Mouse (Mus musculus): ENCODE data around the gene Uaca.

Uaca gene

GRCm38 (mm10) chr9:60838331-60838872 lies 44.1 kb downstream of the Uaca start:
- no peak for DNase-seq

GRCm38 (mm10) chr9:60841393-60841792 lies 47.1 kb downstream of the Uaca start:
- DNase-seq, result no peak

DNA sequence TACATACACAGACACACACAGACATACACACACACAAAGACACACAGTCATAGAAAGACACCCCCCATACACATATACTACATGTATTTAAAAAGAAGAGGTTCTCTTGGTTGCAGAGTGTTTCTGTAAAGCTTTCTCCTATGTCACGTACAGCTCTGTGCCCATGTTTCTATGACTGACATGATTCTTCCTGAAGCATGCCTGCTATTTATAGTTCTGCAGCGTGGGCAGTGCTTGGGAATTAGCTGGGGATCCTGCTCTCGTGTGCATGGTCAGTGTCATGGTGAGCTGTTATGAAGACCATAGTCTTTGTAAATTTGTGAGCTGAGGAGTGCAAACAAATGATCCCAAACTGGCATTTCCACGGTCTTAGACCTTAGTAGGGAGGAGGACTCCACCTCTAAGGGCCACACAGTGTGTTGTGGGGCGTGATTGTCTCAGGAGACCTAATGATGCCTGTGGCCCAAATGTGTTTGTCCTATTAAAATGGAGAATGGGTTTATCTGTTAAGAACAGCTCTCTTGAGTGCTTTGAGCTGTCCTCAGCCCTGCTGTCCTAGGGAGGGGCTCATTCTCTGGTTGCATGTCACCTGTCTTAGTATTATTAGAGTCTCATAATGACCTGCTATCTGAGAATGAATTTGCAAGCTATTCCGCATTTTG lies 49.2 kb downstream of the Uaca start:
- DNase-seq, result no peak

DNA sequence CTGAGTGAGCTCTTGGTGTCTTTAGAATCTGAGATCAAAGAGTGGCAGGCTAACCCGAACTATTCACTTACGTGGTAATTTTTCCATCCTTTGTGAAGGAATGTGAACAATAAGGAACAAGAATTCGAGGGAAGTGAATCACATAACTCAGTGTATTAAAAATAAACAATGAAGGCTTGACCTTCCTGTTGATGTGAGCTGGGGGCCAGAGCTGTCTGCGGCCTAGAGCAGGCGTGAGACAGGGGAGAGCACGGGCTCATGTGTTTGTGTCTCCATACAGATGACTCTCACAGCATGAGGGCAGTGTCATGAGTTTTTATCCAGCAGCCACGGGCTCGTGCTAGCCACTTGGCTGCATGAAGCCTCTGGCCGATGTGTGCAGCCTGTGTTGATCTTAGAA lies 54.4 kb downstream of the Uaca start:
- DNase-seq, result no peak

DNA sequence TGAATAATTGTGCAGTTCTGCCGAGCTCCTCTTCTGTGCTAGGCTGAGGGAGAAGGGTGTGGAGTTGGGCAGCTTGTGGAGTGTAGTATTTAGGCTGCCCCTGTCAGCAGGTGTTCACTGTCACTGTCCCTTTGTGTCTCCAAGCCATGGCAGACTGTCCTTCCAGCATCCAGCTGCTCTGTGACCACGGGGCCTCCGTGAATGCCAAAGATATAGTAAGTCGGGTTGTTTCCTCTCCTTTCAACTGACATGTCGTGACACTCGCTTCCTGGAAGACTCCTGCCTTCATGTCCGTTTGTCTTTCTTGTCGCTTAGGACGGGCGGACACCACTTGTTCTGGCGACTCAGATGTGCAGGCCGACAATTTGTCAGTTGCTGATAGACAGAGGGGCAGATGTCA lies 55.6 kb downstream of the Uaca start:
- DNase-seq, result no peak

- no peak for DNase-seq
Measured at GRCm38 (mm10) chr9:60854196-60854595, 59.9 kb downstream of the Uaca start.

DNA sequence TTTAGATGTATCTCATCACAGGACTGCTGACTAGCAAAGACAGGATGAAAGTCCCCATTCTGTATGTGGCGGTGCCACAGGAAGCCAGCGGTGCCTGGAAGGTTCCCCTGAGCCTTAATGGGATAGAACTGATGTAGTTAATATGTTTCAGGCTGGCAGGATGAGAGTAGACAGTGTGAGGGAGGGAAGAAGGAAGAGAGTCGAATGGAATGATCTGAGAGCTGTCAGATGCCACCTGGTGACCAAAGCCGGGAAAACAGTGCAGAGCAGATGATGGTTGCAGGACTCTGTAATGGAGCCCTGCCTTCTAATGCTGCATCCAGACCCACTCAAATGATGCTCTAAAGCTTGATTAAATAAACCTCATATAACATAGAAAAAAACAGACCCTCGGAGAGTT lies 63.5 kb downstream of the Uaca start:
- DNase-seq, result peak; percentile 57

DNA sequence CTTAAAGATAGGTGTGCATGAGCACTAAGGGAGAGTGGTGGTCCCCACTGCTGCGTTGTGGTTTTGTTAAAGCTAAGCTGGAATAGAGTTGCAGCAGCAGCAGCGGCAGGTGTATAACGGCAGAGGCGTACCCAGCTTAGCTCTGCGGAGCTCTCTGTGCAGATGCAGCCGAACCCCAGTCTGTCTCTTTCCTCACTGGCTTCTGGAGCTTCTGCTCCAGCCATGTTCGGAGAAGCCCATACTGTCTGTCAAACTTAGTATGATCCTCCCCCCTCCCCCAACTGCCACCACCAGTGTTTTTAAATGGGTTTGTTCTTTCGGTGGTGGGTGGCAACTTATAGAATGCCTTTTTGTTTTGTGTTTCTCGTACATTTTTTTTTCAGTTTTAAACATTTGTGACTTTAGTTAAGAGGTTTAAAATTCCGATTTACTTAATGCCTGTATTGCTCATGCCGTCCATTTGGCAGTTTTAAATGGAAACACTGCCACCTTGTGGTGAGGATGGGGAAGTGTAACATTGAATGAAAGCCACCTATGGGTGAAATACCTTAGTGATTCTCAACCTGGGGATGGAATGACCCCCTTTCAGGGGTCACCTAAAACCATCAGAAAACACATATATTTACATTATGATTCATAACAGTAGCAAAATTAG lies 64.1 kb downstream of the Uaca start:
- no peak for DNase-seq

DNA sequence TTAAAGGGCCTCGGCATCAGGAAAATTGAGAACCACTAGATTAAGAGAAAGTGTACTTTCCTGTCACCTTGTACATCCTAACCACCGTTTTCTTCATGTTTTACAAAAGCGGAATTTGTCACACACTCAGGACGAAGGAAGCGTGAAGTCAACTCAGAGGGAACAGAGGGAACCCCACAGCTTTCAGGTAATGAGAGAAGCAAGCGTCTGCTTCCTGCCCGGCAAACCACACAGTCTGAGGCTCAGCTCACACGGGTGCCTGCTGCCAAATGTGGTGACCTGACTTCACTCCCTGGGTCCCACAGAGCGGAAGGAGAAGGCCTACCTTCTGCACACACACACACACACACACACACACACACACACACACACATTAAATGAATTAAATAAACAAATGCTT lies 64.7 kb downstream of the Uaca start:
- DNase-seq, result no peak

- DNase-seq, result no peak
Measured at GRCm38 (mm10) chr9:60861030-60861429, 66.7 kb downstream of the Uaca start.

DNA sequence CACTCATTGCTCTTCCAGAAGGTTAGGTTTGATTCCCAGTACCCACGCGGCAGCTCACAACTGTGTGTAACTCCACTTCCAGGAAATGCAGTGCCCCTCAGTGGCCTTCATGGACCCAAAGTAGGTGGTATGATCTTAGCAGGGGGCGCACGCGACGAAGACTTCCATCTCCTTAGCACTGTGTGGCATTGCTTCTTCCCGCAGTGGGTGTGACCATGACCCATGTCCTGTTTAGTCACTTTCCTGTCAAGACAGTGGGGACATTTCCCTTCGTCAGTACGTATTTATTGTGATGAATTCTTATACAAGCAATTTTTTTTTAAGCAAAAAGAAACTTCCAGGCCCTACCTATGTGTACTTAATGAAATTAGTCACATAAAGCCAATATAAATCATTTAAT lies 70.3 kb downstream of the Uaca start:
- no peak for DNase-seq

GRCm38 (mm10) chr9:60865866-60866265 lies 71.5 kb downstream of the Uaca start:
- no peak for DNase-seq

DNA sequence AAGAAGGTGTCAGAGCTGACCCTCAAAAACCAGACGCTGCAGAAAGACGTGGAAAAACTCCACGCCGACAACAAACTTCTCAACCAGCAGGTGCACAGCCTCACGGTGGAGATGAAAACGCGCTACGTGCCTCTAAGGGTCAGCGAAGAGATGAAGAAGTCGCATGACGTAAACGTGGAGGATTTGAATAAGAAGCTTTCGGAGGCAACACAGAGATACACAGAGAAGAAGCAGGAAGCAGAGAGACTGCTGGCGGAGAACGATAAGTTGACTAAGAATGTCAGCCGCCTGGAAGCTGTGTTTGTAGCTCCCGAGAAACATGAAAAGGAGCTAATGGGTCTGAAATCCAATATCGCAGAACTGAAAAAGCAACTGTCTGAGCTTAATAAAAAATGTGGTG lies 76.1 kb downstream of the Uaca start:
- no peak for DNase-seq

GRCm38 (mm10) chr9:60870919-60871503 lies 76.7 kb downstream of the Uaca start:
- DNase-seq, result no peak

GRCm38 (mm10) chr9:60873257-60874054 lies 79.1 kb downstream of the Uaca start:
- no peak for DNase-seq

DNA sequence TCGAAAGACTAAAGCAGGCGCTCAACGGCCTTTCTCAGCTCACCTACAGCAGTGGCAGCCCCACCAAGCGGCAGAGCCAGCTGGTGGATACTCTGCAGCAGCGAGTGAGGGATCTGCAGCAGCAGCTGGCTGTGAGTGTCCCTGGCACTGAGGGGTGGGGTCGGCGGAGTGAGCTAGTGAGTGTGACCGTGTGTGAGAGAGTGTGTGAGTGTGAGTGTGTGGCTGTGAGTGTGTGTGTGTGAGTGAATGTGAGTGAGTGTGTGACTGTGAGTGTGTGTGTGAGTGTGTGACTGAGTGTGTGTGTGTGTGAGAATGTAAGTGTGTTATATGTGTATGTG lies 79.7 kb downstream of the Uaca start:
- DNase-seq, result no peak

DNA sequence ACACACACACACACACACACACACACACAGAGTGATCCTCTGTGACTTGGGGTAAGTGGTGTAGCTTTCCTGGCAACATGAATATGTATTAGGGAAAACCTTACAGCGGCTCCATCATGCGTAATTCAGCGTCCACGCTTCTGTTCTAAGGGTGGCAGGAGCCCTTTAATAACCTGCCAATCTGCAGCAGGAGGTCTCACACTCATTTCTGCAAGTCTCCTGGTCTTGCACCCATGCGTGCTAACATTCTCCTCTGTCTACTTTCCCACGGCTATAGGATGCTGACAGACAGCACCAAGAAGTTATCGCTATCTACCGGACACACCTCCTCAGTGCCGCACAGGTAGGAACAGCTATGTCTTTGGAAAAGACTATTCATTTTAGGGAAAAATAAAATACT lies 81.7 kb downstream of the Uaca start:
- DNase-seq, result no peak

DNA sequence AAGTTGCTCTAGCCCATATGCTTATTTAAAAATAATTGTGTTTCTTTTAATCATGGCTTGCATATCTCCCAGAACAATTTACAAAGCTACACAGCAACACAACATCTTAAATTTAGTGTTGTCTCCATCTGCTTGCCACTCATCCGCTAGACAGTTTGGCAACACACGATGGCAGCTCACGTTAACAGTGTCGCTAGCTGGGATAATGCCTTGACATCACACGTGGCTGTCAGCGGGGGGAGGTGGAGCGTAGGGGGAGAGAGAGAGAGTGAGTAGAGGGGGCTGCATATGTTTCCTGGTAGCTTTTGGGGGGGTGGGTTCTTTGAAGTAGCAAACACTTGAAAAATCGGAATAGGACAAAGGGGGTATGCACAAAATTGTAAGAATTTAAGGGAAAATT lies 82.2 kb downstream of the Uaca start:
- no peak for DNase-seq

GRCm38 (mm10) chr9:60878051-60878557 lies 83.8 kb downstream of the Uaca start:
- no peak for DNase-seq

GRCm38 (mm10) chr9:60878630-60879029 lies 84.3 kb downstream of the Uaca start:
- no peak for DNase-seq

DNA sequence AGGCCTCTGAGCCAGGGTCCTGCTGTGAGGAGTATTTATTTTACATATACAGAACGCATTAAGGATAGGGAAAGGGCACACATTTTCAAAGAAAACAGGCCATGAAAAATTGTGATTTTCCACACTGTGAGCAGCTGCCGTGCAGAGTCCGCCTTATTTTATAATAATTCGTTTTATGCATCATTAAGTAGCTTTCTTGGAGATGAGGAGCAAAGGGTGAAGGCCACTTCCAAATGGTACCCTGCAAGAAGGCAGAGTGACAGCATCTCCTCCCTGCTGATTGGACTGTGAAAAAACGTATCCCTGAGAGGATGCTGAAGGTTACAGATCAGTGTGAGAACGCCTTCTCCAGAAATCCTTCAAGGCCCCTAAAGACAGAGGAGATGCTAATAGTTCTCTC lies 90.8 kb downstream of the Uaca start:
- no peak for DNase-seq

- DNase-seq, result no peak
Measured at GRCm38 (mm10) chr9:60886431-60887371, 92.4 kb downstream of the Uaca start.
